Mouse (Mus musculus): Measurements from ENCODE around the gene Myo1e. TPM values are rescaled to one million over a fixed set of nuclear protein-coding genes. Genes with fewer than 3 reads are reported as not detected.

Gene Myo1e
- polyA plus RNA-seq, 1 experiment from 2014 or later, result 16.2 TPM

DNA sequence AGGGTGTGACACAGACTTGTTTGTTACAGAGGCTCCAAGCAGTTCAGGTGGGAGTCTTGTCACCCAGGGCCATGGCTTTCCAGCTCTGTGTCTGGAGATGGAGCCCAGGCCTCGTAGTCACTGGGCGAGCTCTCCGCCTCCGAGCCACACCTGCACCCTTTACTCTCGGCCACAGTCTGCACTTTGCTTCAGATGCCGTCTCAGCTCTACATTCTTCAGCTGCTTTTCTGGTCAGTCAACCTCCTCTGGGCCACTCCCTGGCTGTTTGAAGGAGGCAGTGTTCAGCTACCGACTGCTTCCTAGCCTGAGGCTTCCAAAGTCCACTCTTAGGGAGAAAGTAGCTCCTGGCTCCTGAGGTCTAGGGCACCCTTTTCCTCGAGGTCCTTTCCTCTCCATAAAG, 22.7 kb downstream of the Myo1e start:
- Histone ChIP-seq H3K4me2 (replicated peaks; ENCODE audit: low read depth) (no peak overlapping the region), H3K9ac (ENCODE audit: low read depth, low read length) (no peak overlapping the region), H3K27me3 (replicated peaks; ENCODE audit: control insufficient read depth, insufficient read depth, low read length) (no peaks in the 10 kb centered on the region), H3K27ac (ENCODE audit: low read depth, low read length) (peak overlapping the region; percentile 10; the same call in 1 of the 2 replicates), H3K36me3 (ENCODE audit: control insufficient read depth, insufficient read depth) (no peaks in the 10 kb centered on the region), H3K9me3 (ENCODE audit: control insufficient read depth) (no peaks in the 10 kb centered on the region), H3K4me1 (replicated peaks; ENCODE audit: control insufficient read depth, insufficient read depth, low read length) (0 out of 2 replicates have a peak, but pooled peaks cover 4% of the 10 kb centered on the region), H3K4me3 (ENCODE audit: low read depth, low read length) (no peak overlapping the region)
- WGBS, result 39% methylated on average over 8 of the region's 8 CpGs
- TF ChIP-seq CTCF (IDR thresholded peaks at IDR 0.05; ENCODE audit: low read depth), result peak; percentile 32; the same call in 1 of the 2 replicates
- peak; percentile 97 for ATAC-seq

GRCm38 (mm10) chr9:70232044-70233010, 25.2 kb downstream of the Myo1e start:
- Histone ChIP-seq H3K4me1 (replicated peaks; ENCODE audit: control insufficient read depth, insufficient read depth, low read length) (0 out of 2 replicates have a peak, but pooled peaks cover 4% of the 10 kb centered on the region), H3K4me3 (ENCODE audit: low read depth, low read length) (no peak overlapping the region), H3K27me3 (replicated peaks; ENCODE audit: control insufficient read depth, insufficient read depth, low read length) (no peaks in the 10 kb centered on the region), H3K36me3 (ENCODE audit: control insufficient read depth, insufficient read depth) (no peaks in the 10 kb centered on the region), H3K4me2 (replicated peaks; ENCODE audit: low read depth) (no peak overlapping the region), H3K9ac (ENCODE audit: low read depth, low read length) (no peak overlapping the region), H3K27ac (ENCODE audit: low read depth, low read length) (no peak overlapping the region), H3K9me3 (ENCODE audit: control insufficient read depth) (no peaks in the 10 kb centered on the region)
- ATAC-seq, result no peak
- TF ChIP-seq CTCF (IDR thresholded peaks at IDR 0.05; ENCODE audit: low read depth), result no peak
- 68% methylated on average over 10 of the region's 10 CpGs for WGBS

DNA sequence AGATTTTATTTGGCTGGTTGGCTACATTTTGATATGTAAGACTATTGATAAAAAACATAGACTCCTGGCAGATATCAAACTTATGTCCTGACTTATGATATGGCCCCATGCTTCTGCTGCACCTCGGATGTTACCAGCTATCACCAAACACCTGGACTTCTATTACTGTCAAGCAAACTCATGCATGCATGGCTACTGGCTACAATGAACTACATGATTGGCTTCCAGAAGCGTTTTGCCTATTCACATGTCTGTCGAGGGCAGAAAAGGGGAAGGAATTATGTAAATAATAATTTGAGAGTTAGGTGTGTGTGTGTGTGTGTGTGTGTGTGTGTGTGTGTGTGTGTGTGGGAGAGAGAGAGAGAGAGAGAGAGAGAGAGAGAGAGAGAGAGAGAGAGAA, 30.0 kb downstream of the Myo1e start:
- H3K9me3 ChIP-seq (ENCODE audit: control insufficient read depth), result no peaks in the 10 kb centered on the region
- H3K4me1 ChIP-seq (replicated peaks; ENCODE audit: control insufficient read depth, insufficient read depth, low read length), result peaks cover 10% of the 10 kb centered on the region; the same call in 1 of the 2 replicates
- H3K9ac ChIP-seq (ENCODE audit: low read depth, low read length), result no peak overlapping the region
- whole genome bisulfite sequencing, result 34% methylated on average over 3 of the region's 3 CpGs
- H3K27me3 ChIP-seq (replicated peaks; ENCODE audit: control insufficient read depth, insufficient read depth, low read length), result no peaks in the 10 kb centered on the region
- no peak for TF ChIP-seq CTCF (IDR thresholded peaks at IDR 0.05; ENCODE audit: low read depth)
- ATAC-seq, result no peak
- H3K4me3 ChIP-seq (ENCODE audit: low read depth, low read length), result no peak overlapping the region
- no peak overlapping the region for H3K4me2 ChIP-seq (replicated peaks; ENCODE audit: low read depth)
- no peak overlapping the region for H3K27ac ChIP-seq (ENCODE audit: low read depth, low read length)
- H3K36me3 ChIP-seq (ENCODE audit: control insufficient read depth, insufficient read depth), result no peaks in the 10 kb centered on the region

GRCm38 (mm10) chr9:70237561-70237960, 30.4 kb downstream of the Myo1e start:
- Histone ChIP-seq H3K4me1 (replicated peaks; ENCODE audit: control insufficient read depth, insufficient read depth, low read length) (peaks cover 15% of the 10 kb centered on the region; the same call in 1 of the 2 replicates), H3K4me2 (replicated peaks; ENCODE audit: low read depth) (no peak overlapping the region), H3K9ac (ENCODE audit: low read depth, low read length) (no peak overlapping the region), H3K36me3 (ENCODE audit: control insufficient read depth, insufficient read depth) (no peaks in the 10 kb centered on the region), H3K9me3 (ENCODE audit: control insufficient read depth) (no peaks in the 10 kb centered on the region), H3K4me3 (ENCODE audit: low read depth, low read length) (no peak overlapping the region), H3K27ac (ENCODE audit: low read depth, low read length) (no peak overlapping the region), H3K27me3 (replicated peaks; ENCODE audit: control insufficient read depth, insufficient read depth, low read length) (no peaks in the 10 kb centered on the region)
- no peak for ATAC-seq
- WGBS, result 14% methylated on average over 2 of the region's 2 CpGs
- TF ChIP-seq CTCF (IDR thresholded peaks at IDR 0.05; ENCODE audit: low read depth), result no peak

DNA sequence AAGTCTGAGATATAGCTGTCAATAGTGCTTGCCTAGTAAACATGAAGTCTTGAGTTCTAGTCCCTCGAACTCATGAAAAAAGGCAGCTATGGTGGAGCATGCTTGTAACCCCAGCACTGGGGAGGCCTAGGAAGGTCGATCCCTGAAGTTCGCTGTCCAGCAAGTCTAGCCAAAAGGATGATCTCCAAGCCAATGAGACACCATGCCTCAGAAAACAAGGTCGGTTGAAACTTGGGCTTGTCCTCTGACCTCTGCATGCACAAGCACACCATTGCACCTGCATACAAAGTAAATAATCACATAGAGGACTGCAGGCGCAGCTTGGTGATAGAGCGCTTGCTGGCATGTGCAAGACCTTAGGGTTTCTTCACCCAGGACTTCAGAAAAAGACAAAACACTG, 31.2 kb downstream of the Myo1e start:
- Histone ChIP-seq H3K27me3 (replicated peaks; ENCODE audit: control insufficient read depth, insufficient read depth, low read length) (no peaks in the 10 kb centered on the region), H3K4me1 (replicated peaks; ENCODE audit: control insufficient read depth, insufficient read depth, low read length) (peaks cover 20% of the 10 kb centered on the region; the same call in 1 of the 2 replicates), H3K4me3 (ENCODE audit: low read depth, low read length) (no peak overlapping the region), H3K9ac (ENCODE audit: low read depth, low read length) (no peak overlapping the region), H3K4me2 (replicated peaks; ENCODE audit: low read depth) (no peak overlapping the region), H3K9me3 (ENCODE audit: control insufficient read depth) (no peaks in the 10 kb centered on the region), H3K36me3 (ENCODE audit: control insufficient read depth, insufficient read depth) (no peaks in the 10 kb centered on the region), H3K27ac (ENCODE audit: low read depth, low read length) (no peak overlapping the region)
- no peak for ATAC-seq
- WGBS, result 81% methylated on average over 6 of the region's 6 CpGs
- TF ChIP-seq CTCF (IDR thresholded peaks at IDR 0.05; ENCODE audit: low read depth), result no peak

- TF ChIP-seq CTCF (IDR thresholded peaks at IDR 0.05; ENCODE audit: low read depth), result no peak
- H3K9ac ChIP-seq (ENCODE audit: low read depth, low read length), result no peak overlapping the region
- H3K36me3 ChIP-seq (ENCODE audit: control insufficient read depth, insufficient read depth), result no peaks in the 10 kb centered on the region
- no peak overlapping the region for H3K27ac ChIP-seq (ENCODE audit: low read depth, low read length)
- H3K4me1 ChIP-seq (replicated peaks; ENCODE audit: control insufficient read depth, insufficient read depth, low read length), result peaks cover 22% of the 10 kb centered on the region; the same call in 1 of the 2 replicates
- no peaks in the 10 kb centered on the region for H3K27me3 ChIP-seq (replicated peaks; ENCODE audit: control insufficient read depth, insufficient read depth, low read length)
- no peak for ATAC-seq
- WGBS, result 78% methylated on average over 3 of the region's 3 CpGs
- H3K4me2 ChIP-seq (replicated peaks; ENCODE audit: low read depth), result no peak overlapping the region
- no peak overlapping the region for H3K4me3 ChIP-seq (ENCODE audit: low read depth, low read length)
- no peaks in the 10 kb centered on the region for H3K9me3 ChIP-seq (ENCODE audit: control insufficient read depth)
These were observed 32.1 kb downstream of the Myo1e start for GRCm38 (mm10) chr9:70239229-70239628.
